Mouse (Mus musculus) central nervous system, embryonic 11.5 days (tissue): ENCODE data around the gene Myo16. TPM values are rescaled to one million over a fixed set of nuclear protein-coding genes. Genes with fewer than 3 reads are reported as not detected.

Experiments
- polyA plus RNA-seq: library from polyadenylated mRNA; depleted of rRNA; stranded (reverse); fragments of >200 nt; gene quantifications from 2 replicates; pipeline ENCODE4 v1.2.3, GENCODE M21; 2012; rRNA removed

Myo16 gene
- polyA plus RNA-seq = 3.1 and 3.5 TPM in 2 replicates

DNA sequence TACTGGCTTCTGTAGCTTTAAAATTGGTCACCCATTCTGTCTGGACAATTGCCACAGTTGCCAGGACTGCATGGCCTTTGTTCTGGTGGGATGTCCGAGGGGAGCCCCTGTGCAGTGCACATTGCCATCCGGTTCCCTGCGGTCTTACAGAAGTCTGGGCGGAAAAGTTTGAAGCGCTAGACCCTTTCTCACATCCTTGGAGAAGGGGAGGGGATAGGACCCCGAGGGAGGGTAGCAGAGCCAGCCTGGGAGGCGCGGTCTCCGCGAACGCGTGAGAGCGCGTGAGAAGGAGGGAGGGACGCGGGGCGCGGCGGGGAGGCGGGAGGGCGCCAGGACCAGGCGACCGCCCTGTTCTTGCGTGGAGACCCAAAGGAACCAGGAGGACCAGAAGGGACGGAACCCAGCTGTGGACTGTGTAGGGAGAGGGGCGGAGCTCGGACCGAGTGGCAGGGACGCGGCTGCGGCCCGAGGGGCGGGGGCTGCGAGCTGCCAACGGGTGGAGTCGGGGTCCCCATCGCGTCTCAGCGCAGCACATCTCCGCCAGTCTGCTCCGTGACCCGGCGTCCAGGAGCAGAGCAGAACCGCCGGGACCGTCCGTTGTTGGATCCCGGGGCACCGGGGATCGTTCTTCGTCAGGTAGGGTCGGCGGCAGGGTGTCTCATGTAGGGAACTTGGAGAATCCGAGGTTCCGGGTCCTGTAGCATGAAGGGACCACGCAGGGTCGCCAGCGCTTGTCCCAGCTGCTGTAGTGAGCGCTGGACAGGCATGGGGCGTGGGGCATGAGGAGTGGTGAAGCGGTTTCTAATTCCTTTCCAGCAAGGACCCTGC is at the start of gene Myo16:
TSS of gene Myo16 (plus strand) at position 301 of the 828 bp plus-strand sequence.

Other genes starting within 250 kb of the Myo16 start
- 8.6 and 8.7 TPM in 2 replicates for gene Lig4, start 176.2 kb upstream of the Myo16 start, polyA plus RNA-seq
- 7.6 and 12.8 TPM in 2 replicates for gene Abhd13, start 176.2 kb upstream of the Myo16 start, polyA plus RNA-seq
- gene Tnfsf13b, start 147.4 kb upstream of the Myo16 start, polyA plus RNA-seq = 0.89 and 0.97 TPM in 2 replicates